26 mouse cellular contexts compared by ENCODE assay signal in the genomic region with DNA sequence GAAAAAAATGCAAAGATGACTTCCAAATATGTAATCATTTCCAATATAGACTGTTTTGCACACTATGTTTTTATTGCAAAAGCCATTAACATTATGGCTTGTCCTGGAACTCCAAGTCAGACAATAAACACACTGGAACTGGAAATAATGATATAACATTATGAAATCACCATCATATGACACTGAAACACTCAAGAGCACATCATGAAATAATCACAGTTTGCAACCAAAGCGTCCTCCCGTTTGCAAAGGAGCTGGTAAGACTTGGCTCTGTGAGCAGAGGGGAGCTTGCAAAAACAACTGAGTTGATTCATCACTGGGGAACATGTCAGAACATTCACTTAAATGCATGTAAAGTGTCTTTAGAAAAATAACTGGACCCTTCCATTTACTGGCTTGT.
A peak's percentile ranks its signal among the peaks of the same experiment; 100 is the strongest.
DNase-seq lines count a peak whose midpoint lies in the region; ATAC-seq and TF ChIP-seq lines count a peak whose summit lies in the region.
"Had no signal": no experiment of that assay in that cellular context is flagged by ENCODE, and none has a peak within 500 bp of the region (broad histone marks: within the 10 kb centered on the region; RNA-seq: fewer than 3 reads in every experiment).

No protein-coding gene starts in this region.

- no peaks in the 10 kb centered on the region for H3K36me3 ChIP-seq in lung, embryonic 14.5 days (ENCODE audit: insufficient read depth)
- H3K36me3 ChIP-seq in lung, postnatal 0 days (ENCODE audit: insufficient read depth, low read length): no peaks in the 10 kb centered on the region
- H3K36me3 ChIP-seq: embryonic facial prominence, embryonic 10.5 days; embryonic facial prominence, embryonic 13.5 days; forebrain, embryonic 12.5 days; forebrain, embryonic 15.5 days; heart, embryonic 10.5 days; heart, embryonic 13.5 days; hindbrain, embryonic 12.5 days; hindbrain, embryonic 15.5 days had no signal

- no peak overlapping the region for H3K9ac ChIP-seq in lung, embryonic 14.5 days
- no peak overlapping the region for H3K9ac ChIP-seq in lung, postnatal 0 days (replicated peaks; ENCODE audit: low read depth)
- H3K9ac ChIP-seq: embryonic facial prominence, embryonic 13.5 days; forebrain, embryonic 12.5 days; forebrain, embryonic 15.5 days; heart, embryonic 13.5 days; hindbrain, embryonic 12.5 days; hindbrain, embryonic 15.5 days had no signal

- 0 out of 2 replicates have a peak, but pooled peaks cover 7% of the 10 kb centered on the region for H3K4me1 ChIP-seq in lung, embryonic 14.5 days (ENCODE audit: insufficient read depth)
- no peaks in the 10 kb centered on the region for H3K4me1 ChIP-seq in lung, postnatal 0 days (ENCODE audit: insufficient read depth, low read depth, low read length)
- H3K4me1 ChIP-seq: embryonic facial prominence, embryonic 10.5 days; forebrain, embryonic 12.5 days; heart, embryonic 10.5 days; heart, embryonic 13.5 days; hindbrain, embryonic 12.5 days had no signal

- ATAC-seq in lung, embryonic 14.5 days (ENCODE audit: insufficient read depth): no peak
- ATAC-seq in lung, postnatal 0 days: peak; percentile 73
- ATAC-seq: forebrain, embryonic 15.5 days; Patski had no signal

- no peak overlapping the region for H3K4me3 ChIP-seq in lung, embryonic 14.5 days (ENCODE audit: low read depth, low read length)
- H3K4me3 ChIP-seq in lung, postnatal 0 days (ENCODE audit: low read depth, low read length): no peak overlapping the region
- H3K4me3 ChIP-seq: embryonic facial prominence, embryonic 10.5 days; embryonic facial prominence, embryonic 13.5 days; erythroblast, embryonic 14.5 days; forebrain, embryonic 12.5 days; forebrain, embryonic 15.5 days; heart, adult 2 months; heart, embryonic 10.5 days; heart, embryonic 13.5 days; hindbrain, embryonic 12.5 days; hindbrain, embryonic 15.5 days had no signal

- 0 out of 2 replicates have a peak, but pooled peaks have one; percentile 34 for TF ChIP-seq EP300 in lung, postnatal 0 days (IDR thresholded peaks at IDR 0.05)

- no peak overlapping the region for H3K4me2 ChIP-seq in lung, embryonic 14.5 days
- no peak overlapping the region for H3K4me2 ChIP-seq in lung, postnatal 0 days (replicated peaks; ENCODE audit: low read depth, low read length)
- H3K4me2 ChIP-seq: embryonic facial prominence, embryonic 13.5 days; forebrain, embryonic 12.5 days; forebrain, embryonic 15.5 days; heart, embryonic 13.5 days; hindbrain, embryonic 12.5 days; hindbrain, embryonic 15.5 days had no signal

- TF ChIP-seq CTCF in lung, embryonic 14.5 days (IDR thresholded peaks at IDR 0.05; ENCODE audit: low read depth): no peak
- no peak for TF ChIP-seq CTCF in lung, postnatal 0 days (IDR thresholded peaks at IDR 0.05)

- H3K27ac ChIP-seq in lung, embryonic 14.5 days (ENCODE audit: low read depth): no peak overlapping the region
- no peak overlapping the region for H3K27ac ChIP-seq in lung, postnatal 0 days (ENCODE audit: low read length)
- H3K27ac ChIP-seq: embryonic facial prominence, embryonic 10.5 days; embryonic facial prominence, embryonic 13.5 days; forebrain, embryonic 12.5 days; forebrain, embryonic 15.5 days; heart, adult 2 months; heart, embryonic 10.5 days; heart, embryonic 13.5 days; hindbrain, embryonic 12.5 days; hindbrain, embryonic 15.5 days had no signal

- 42% methylated on average over 2 of the region's 2 CpGs for WGBS in lung, embryonic 14.5 days
- WGBS in lung, postnatal 0 days: 56% methylated on average over 2 of the region's 2 CpGs

- H3K9me3 ChIP-seq in lung, embryonic 14.5 days (ENCODE audit: low read depth, low read length): no peaks in the 10 kb centered on the region
- H3K9me3 ChIP-seq in lung, postnatal 0 days (ENCODE audit: low read length): no peaks in the 10 kb centered on the region
- H3K9me3 ChIP-seq: embryonic facial prominence, embryonic 10.5 days; embryonic facial prominence, embryonic 13.5 days; forebrain, embryonic 12.5 days; forebrain, embryonic 15.5 days; heart, embryonic 10.5 days; heart, embryonic 13.5 days; hindbrain, embryonic 12.5 days; hindbrain, embryonic 15.5 days had no signal

- H3K27me3 ChIP-seq in lung, embryonic 14.5 days (ENCODE audit: insufficient read depth, low read length): no peaks in the 10 kb centered on the region
- no peaks in the 10 kb centered on the region for H3K27me3 ChIP-seq in lung, postnatal 0 days (replicated peaks; ENCODE audit: insufficient read depth, low read length)
- H3K27me3 ChIP-seq: embryonic facial prominence, embryonic 13.5 days; forebrain, embryonic 12.5 days; forebrain, embryonic 15.5 days; heart, embryonic 13.5 days; hindbrain, embryonic 12.5 days; hindbrain, embryonic 15.5 days; Patski had no signal

- peak; percentile 65 for DNase-seq in lung, embryonic 14.5 days
- no peak for DNase-seq in lung, postnatal 36 days
- DNase-seq in lung, postnatal 0 days (ENCODE audit: low spot score): peak; percentile 85
- DNase-seq in lung, postnatal 25 days (ENCODE audit: low spot score): no peak
- peak; percentile 79 for DNase-seq in NIH3T3 (ENCODE audit: low read depth)
- DNase-seq in skeletal muscle tissue, adult 2 months (ENCODE audit: low read depth, low spot score): peak; percentile 68
- DNase-seq in cerebellum, postnatal 14 days: no peak
- DNase-seq: adrenal gland, adult 2 months; adrenal gland, postnatal 14 days; cerebellum, adult 11 months; cerebellum, adult 2 months; cerebellum, adult 9-11 months; cerebellum, postnatal 36 days; embryo, embryonic 11 days; gastrocnemius, postnatal 25 days; heart, adult 2 months had no signal

Comparison
In these comparisons a context has a peak if more than half of its experiments do, and no peak if none do; other contexts are left out.
1. DNase-seq: peak in lung, embryonic 14.5 days (single experiment), lung, postnatal 0 days (single experiment), NIH3T3 (single experiment) and skeletal muscle tissue, adult 2 months (single experiment); none in lung, postnatal 36 days (single experiment), lung, postnatal 25 days (single experiment) and cerebellum, postnatal 14 days (0 of 2).